Mouse (Mus musculus): ENCODE results near the gene Dmap1.

GRCm38 (mm10) chr4:117676903-117677302, 5.2 kb downstream of the Dmap1 start:
- TF ChIP-seq GATA1 (IDR thresholded peaks at IDR 0.05; ENCODE audit: borderline replicate concordance, low read length): no peak
- TF ChIP-seq FLI1 (IDR thresholded peaks at IDR 0.05; ENCODE audit: low read length): no peak
